Mouse (Mus musculus) midbrain, embryonic 16.5 days (tissue): Measurements from ENCODE around the gene Zfp638. TPM values are rescaled to one million over a fixed set of nuclear protein-coding genes. Genes with fewer than 3 reads are reported as not detected.
"Not testable (repeated sequence)": the region's sequence is repeated elsewhere in the genome, so short reads cannot be mapped to it uniquely, and the experiment has no call there.

Experiments used
- ATAC-seq: fragments of 200-750 bp; cut with Nextera tagmentation; 2 replicates; pipeline ENCODE4 v1.8.0; 2017; ENCODE audit warnings: moderate TSS enrichment
- H3K27ac ChIP-seq: fragments of 300-500 bp; sonication (generic); 2 replicates; pipeline ENCODE4 v1.5.1; 2014; ENCODE audit warnings: mild to moderate bottlenecking, low read length, mixed read lengths
- H3K27me3 ChIP-seq: fragments of 300-500 bp; sonication (generic); 2 replicates; pipeline ENCODE4 v1.6.1; 2014; ENCODE audit warnings: low read depth, low read length, mixed read lengths; ENCODE audit not compliant: control insufficient read depth, insufficient read depth
- H3K36me3 ChIP-seq: fragments of 300-500 bp; sonication (generic); 2 replicates; pipeline ENCODE4 v1.6.1; 2014; ENCODE audit warnings: mild to moderate bottlenecking, low read length, moderate library complexity, mixed read lengths; ENCODE audit not compliant: control insufficient read depth, insufficient read depth
- H3K4me1 ChIP-seq: fragments of 300-500 bp; sonication (generic); 2 replicates; pipeline ENCODE4 v1.6.1; 2014; ENCODE audit warnings: mild to moderate bottlenecking, low read length, mixed read lengths; ENCODE audit not compliant: control insufficient read depth, insufficient read depth
- H3K4me2 ChIP-seq: fragments of 300-500 bp; sonication (generic); 2 replicates; pipeline ENCODE4 v1.6.1; 2014; ENCODE audit warnings: mild to moderate bottlenecking, low read length, mixed read lengths
- H3K4me3 ChIP-seq: fragments of 300-500 bp; sonication (generic); 2 replicates; pipeline ENCODE4 v1.5.1; 2014; ENCODE audit warnings: low read depth, mild to moderate bottlenecking, low read length, moderate library complexity, mixed read lengths
- H3K9ac ChIP-seq: fragments of 300-500 bp; sonication (generic); 2 replicates; pipeline ENCODE4 v1.6.1; 2014; ENCODE audit warnings: low read depth, low read length, mixed read lengths
- H3K9me3 ChIP-seq: fragments of 300-500 bp; sonication (generic); replicated peaks from 2 replicates; pipeline ENCODE4 v1.6.1; 2014; ENCODE audit warnings: mild to moderate bottlenecking, low read length, mixed read lengths; ENCODE audit not compliant: control insufficient read depth, poor library complexity, severe bottlenecking
- WGBS: fragments of 180-500 bp; shearing (Covaris S2); extraction: QIAGEN DNeasy Blood & Tissue Kit; methylation state at CpG from one replicate; pipeline ENCODE4 v1.1.7; 2014; 5-methylcytosine and 5-hydroxymethylcytosine counted together
- polyA plus RNA-seq: library from polyadenylated mRNA; unstranded; fragments of >200 nt; fragmentation: Nextera tagmentation; extraction: Ambion mirVana; gene quantifications from 2 replicates; pipeline ENCODE4 v1.2.1, GENCODE M21; 2015

Gene Zfp638
- polyA plus RNA-seq, 1 experiment from 2014 or later, result 68.2 TPM

DNA sequence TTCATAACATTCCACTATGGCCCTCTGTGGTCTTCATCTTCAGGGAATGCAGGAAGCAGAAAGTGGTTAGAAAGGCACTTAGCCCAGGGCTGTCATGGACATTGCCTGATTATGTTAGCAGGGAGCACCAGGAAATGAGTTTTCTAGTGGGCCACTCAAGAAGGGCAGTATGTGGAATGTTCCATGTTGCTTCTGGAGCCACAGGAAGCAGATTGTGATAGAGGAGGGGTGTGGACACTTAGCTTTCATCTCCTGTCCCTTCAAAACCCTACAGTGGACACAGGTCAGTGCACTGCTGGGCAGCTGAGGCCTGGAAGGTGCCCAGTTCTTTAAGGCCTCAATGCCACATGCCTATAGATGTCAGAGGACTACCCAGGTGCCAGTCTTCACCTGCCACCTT lies 161.9 kb downstream of the Zfp638 start:
- H3K4me3 ChIP-seq, result no peak overlapping the region
- no peaks in the 10 kb centered on the region for H3K4me1 ChIP-seq
- H3K36me3 ChIP-seq, result no peaks in the 10 kb centered on the region
- no peak overlapping the region for H3K27ac ChIP-seq
- ATAC-seq, result no peak
- H3K9me3 ChIP-seq, result no peaks in the 10 kb centered on the region
- H3K4me2 ChIP-seq, result no peak overlapping the region
- H3K9ac ChIP-seq, result no peak overlapping the region
- H3K27me3 ChIP-seq, result no peaks in the 10 kb centered on the region

DNA sequence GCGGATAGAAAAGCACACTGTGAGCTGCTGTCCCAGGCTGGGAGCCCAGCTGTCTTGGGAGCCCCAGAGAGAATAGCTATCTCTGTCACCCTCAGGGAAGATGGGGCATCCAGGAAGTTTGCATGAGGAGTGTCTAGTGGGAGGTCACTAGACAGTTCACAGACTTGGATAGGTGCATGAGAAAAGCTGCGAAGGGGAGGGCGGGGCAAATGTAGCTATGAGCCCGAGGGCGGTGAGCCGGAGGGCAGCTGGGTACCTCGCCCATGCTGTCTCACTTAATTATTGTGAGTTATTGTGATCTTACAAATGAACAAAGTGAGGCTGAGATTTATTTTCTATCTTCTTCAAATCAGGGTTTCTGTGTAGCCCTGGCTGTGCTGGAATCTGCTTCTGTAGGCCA lies 162.9 kb downstream of the Zfp638 start:
- H3K9ac ChIP-seq, result no peak overlapping the region

DNA sequence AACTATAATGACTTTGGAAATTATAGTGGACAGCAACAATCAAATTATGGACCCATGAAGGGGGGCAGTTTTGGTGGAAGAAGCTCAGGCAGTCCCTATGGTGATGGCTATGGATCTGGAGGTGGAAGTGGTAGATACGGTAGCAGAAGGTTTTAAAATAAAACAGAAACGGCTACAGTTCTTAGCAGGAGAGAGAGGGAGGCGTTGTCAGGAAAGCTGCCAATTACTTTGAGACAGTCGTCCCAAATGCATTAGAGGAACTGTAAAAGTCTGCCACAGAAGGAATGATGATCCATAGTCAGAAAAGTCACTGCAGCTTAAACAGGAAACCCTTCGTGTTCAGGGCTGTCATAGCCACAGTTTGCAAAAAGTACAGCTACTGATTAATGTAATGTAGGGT lies 165.6 kb downstream of the Zfp638 start:
- not testable (repeated sequence) for H3K4me2 ChIP-seq, H3K9ac ChIP-seq, H3K4me1 ChIP-seq, H3K27ac ChIP-seq, ATAC-seq, H3K9me3 ChIP-seq, H3K36me3 ChIP-seq, H3K27me3 ChIP-seq, H3K4me3 ChIP-seq
- 85% methylated on average over 5 of the region's 5 CpGs for WGBS

More for the DNA sequence above, 162.9 kb downstream of the Zfp638 start:
- no peak overlapping the region for H3K4me2 ChIP-seq
- H3K27ac ChIP-seq, result no peak overlapping the region
- 89% methylated on average over 7 of the region's 7 CpGs for WGBS
- no peak for ATAC-seq
- no peak overlapping the region for H3K4me3 ChIP-seq
- H3K9me3 ChIP-seq, result no peaks in the 10 kb centered on the region
- H3K27me3 ChIP-seq, result no peaks in the 10 kb centered on the region
- no peaks in the 10 kb centered on the region for H3K4me1 ChIP-seq
- H3K36me3 ChIP-seq, result no peaks in the 10 kb centered on the region

Other genes starting within 250 kb of the Zfp638 start
- not detected in 2 replicates for gene Clec4f, start 210.9 kb upstream of the Zfp638 start, polyA plus RNA-seq
- gene Cd207, start 189.3 kb upstream of the Zfp638 start, polyA plus RNA-seq, result not detected in 2 replicates
- gene Vax2, start 155.8 kb upstream of the Zfp638 start, polyA plus RNA-seq, result 0.16 TPM in 1 of 2 replicates, not detected in the other
- not detected in 2 replicates for gene Atp6v1b1, start 124.1 kb upstream of the Zfp638 start, polyA plus RNA-seq
- 0.25 and 0.29 TPM in 2 replicates for gene Ankrd53, start 104.5 kb upstream of the Zfp638 start, polyA plus RNA-seq
- 62.8 and 69.3 TPM in 2 replicates for gene Tex261, start 91.3 kb upstream of the Zfp638 start, polyA plus RNA-seq
- gene Nagk, start 72.1 kb upstream of the Zfp638 start, polyA plus RNA-seq, result 112 and 122 TPM in 2 replicates
- gene Paip2b, start 35.4 kb upstream of the Zfp638 start, polyA plus RNA-seq, result 29.7 and 30.6 TPM in 2 replicates
- 1.8 and 2.3 TPM in 2 replicates for gene Dysf, start 141.5 kb downstream of the Zfp638 start, polyA plus RNA-seq